ENCODE assay signal across 8 mouse cellular contexts in the genomic region with DNA sequence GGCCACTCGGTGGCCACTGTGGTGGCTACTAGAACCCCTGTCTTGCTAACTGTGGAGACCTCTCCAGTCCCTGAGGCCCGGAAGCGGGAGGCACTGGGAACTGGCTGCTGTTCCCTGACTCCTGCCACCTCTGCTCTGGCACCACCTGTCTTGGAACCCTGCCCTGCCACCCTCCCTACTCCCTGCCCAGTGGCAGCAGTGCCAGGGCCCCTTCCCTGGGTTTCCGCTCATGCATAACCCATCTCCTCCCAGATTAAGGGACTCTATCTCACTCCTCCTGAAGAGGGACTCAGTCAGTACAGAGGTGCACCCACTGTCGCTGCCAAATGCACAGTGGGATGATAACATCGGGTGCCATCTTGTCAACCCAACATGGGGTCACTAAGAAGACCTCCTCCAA. TPM values are rescaled to one million over a fixed set of nuclear protein-coding genes. Genes with fewer than 3 reads are reported as not detected.
A peak's percentile ranks its signal among the peaks of the same experiment; 100 is the strongest.
DNase-seq lines count a peak whose midpoint lies in the region; ATAC-seq lines count a peak whose summit lies in the region.

No protein-coding gene starts in this region.

- no peak for DNase-seq in kidney, adult 11 months
- DNase-seq in cerebellum, adult 8-10 months, result no peak

- 0 out of 2 replicates have a peak overlapping the region, but pooled peaks have one; percentile 41 for H3K27ac ChIP-seq in kidney, embryonic 15.5 days
- peak overlapping the region; percentile 95 for H3K27ac ChIP-seq in embryonic facial prominence, embryonic 13.5 days
- H3K27ac ChIP-seq in hindbrain, embryonic 13.5 days, result peak overlapping the region; percentile 87
- peak overlapping the region; percentile 93 for H3K27ac ChIP-seq in neural tube, embryonic 13.5 days (replicated peaks)

- peaks cover 18% of the 10 kb centered on the region for H3K4me1 ChIP-seq in kidney, embryonic 15.5 days
- peaks cover 18% of the 10 kb centered on the region for H3K4me1 ChIP-seq in embryonic facial prominence, embryonic 13.5 days
- peaks cover 37% of the 10 kb centered on the region for H3K4me1 ChIP-seq in hindbrain, embryonic 13.5 days (replicated peaks)
- peaks cover 39% of the 10 kb centered on the region for H3K4me1 ChIP-seq in neural tube, embryonic 13.5 days (replicated peaks)

- no peak overlapping the region for H3K9ac ChIP-seq in kidney, embryonic 15.5 days
- no peak overlapping the region for H3K9ac ChIP-seq in embryonic facial prominence, embryonic 13.5 days
- no peak overlapping the region for H3K9ac ChIP-seq in hindbrain, embryonic 13.5 days
- H3K9ac ChIP-seq in neural tube, embryonic 13.5 days, result no peak overlapping the region

- no peak overlapping the region for H3K4me2 ChIP-seq in kidney, embryonic 15.5 days
- H3K4me2 ChIP-seq in embryonic facial prominence, embryonic 13.5 days, result peak overlapping the region; percentile 48
- peak overlapping the region; percentile 29; the same call in 1 of the 2 replicates for H3K4me2 ChIP-seq in hindbrain, embryonic 13.5 days
- peak overlapping the region; percentile 40 for H3K4me2 ChIP-seq in neural tube, embryonic 13.5 days

- H3K4me3 ChIP-seq in kidney, embryonic 15.5 days (replicated peaks), result no peak overlapping the region
- no peak overlapping the region for H3K4me3 ChIP-seq in embryonic facial prominence, embryonic 13.5 days
- H3K4me3 ChIP-seq in hindbrain, embryonic 13.5 days, result no peak overlapping the region
- H3K4me3 ChIP-seq in neural tube, embryonic 13.5 days, result no peak overlapping the region

- no peaks in the 10 kb centered on the region for H3K9me3 ChIP-seq in kidney, embryonic 15.5 days (replicated peaks)
- no peaks in the 10 kb centered on the region for H3K9me3 ChIP-seq in embryonic facial prominence, embryonic 13.5 days
- no peaks in the 10 kb centered on the region for H3K9me3 ChIP-seq in hindbrain, embryonic 13.5 days
- H3K9me3 ChIP-seq in neural tube, embryonic 13.5 days, result no peaks in the 10 kb centered on the region

- ATAC-seq in kidney, embryonic 15.5 days (replicated peaks; ENCODE audit: low FRiP score), result no peak
- no peak for ATAC-seq in embryonic facial prominence, embryonic 13.5 days (ENCODE audit: insufficient number of reproducible peaks, insufficient read depth, low FRiP score, low TSS enrichment, low read depth)
- ATAC-seq in hindbrain, embryonic 13.5 days (ENCODE audit: low FRiP score), result peak; percentile 30; the same call in 1 of the 2 replicates
- 0 out of 2 replicates have a peak, but pooled peaks have one; percentile 16 for ATAC-seq in neural tube, embryonic 13.5 days (ENCODE audit: low read depth)
- no peak for ATAC-seq in monocyte, adult 5-6 weeks (replicated peaks; ENCODE audit: insufficient number of reproducible peaks, low FRiP score, low TSS enrichment, poor library complexity, severe bottlenecking)
- no peak for ATAC-seq in cerebellum, adult (ENCODE audit: insufficient number of reproducible peaks, low FRiP score, low TSS enrichment)

- H3K36me3 ChIP-seq in kidney, embryonic 15.5 days, result no peaks in the 10 kb centered on the region
- no peaks in the 10 kb centered on the region for H3K36me3 ChIP-seq in embryonic facial prominence, embryonic 13.5 days
- H3K36me3 ChIP-seq in hindbrain, embryonic 13.5 days, result no peaks in the 10 kb centered on the region
- H3K36me3 ChIP-seq in neural tube, embryonic 13.5 days, result no peaks in the 10 kb centered on the region

- 92% methylated on average over 6 of the region's 6 CpGs for WGBS in kidney, embryonic 15.5 days
- WGBS in embryonic facial prominence, embryonic 13.5 days, result 74% methylated on average over 6 of the region's 6 CpGs
- WGBS in hindbrain, embryonic 13.5 days, result 76% methylated on average over 6 of the region's 6 CpGs
- WGBS in neural tube, embryonic 13.5 days, result 71% methylated on average over 6 of the region's 6 CpGs

- H3K27me3 ChIP-seq in kidney, embryonic 15.5 days, result 0 out of 2 replicates have a peak, but pooled peaks cover 4% of the 10 kb centered on the region
- no peaks in the 10 kb centered on the region; the same call in 1 of the 2 replicates for H3K27me3 ChIP-seq in embryonic facial prominence, embryonic 13.5 days
- no peaks in the 10 kb centered on the region for H3K27me3 ChIP-seq in hindbrain, embryonic 13.5 days
- no peaks in the 10 kb centered on the region for H3K27me3 ChIP-seq in neural tube, embryonic 13.5 days

RNA-seq across cellular contexts. Expression of a gene that starts 27.4 kb away (rescaled TPM):
- polyA plus RNA-seq in kidney, embryonic 15.5 days (2015; fragmentation: Nextera tagmentation; extraction: Ambion mirVana), result 0.40 and 0.96 TPM in 2 replicates
- 8.0 and 11.6 TPM in 2 replicates for polyA plus RNA-seq in embryonic facial prominence, embryonic 13.5 days (2015; fragmentation: Nextera tagmentation; extraction: Ambion mirVana)
- 6.6 and 8.1 TPM in 2 replicates for polyA plus RNA-seq in hindbrain, embryonic 13.5 days (2015; fragmentation: Nextera tagmentation; extraction: Ambion mirVana)
- 20.4 and 23.5 TPM in 2 replicates for polyA plus RNA-seq in neural tube, embryonic 13.5 days (2015; fragmentation: Nextera tagmentation; extraction: Ambion mirVana)
- not detected in 3 replicates for total RNA-seq in monocyte, adult 5-6 weeks (2017)

RNA-seq across cellular contexts. Expression of a gene that starts 36.5 kb away (rescaled TPM):
- 45.5 and 49.8 TPM in 2 replicates for polyA plus RNA-seq in kidney, embryonic 15.5 days (2015; fragmentation: Nextera tagmentation; extraction: Ambion mirVana)
- polyA plus RNA-seq in embryonic facial prominence, embryonic 13.5 days (2015; fragmentation: Nextera tagmentation; extraction: Ambion mirVana), result 53.3 and 56.6 TPM in 2 replicates
- polyA plus RNA-seq in hindbrain, embryonic 13.5 days (2015; fragmentation: Nextera tagmentation; extraction: Ambion mirVana), result 83.8 and 90.6 TPM in 2 replicates
- polyA plus RNA-seq in neural tube, embryonic 13.5 days (2015; fragmentation: Nextera tagmentation; extraction: Ambion mirVana), result 75.0 and 88.0 TPM in 2 replicates
- total RNA-seq in monocyte, adult 5-6 weeks (2017), result 7.2 to 13.7 TPM (median 8.1 TPM) in 3 replicates

RNA-seq across cellular contexts. Expression of a gene that starts 36.7 kb away (rescaled TPM):
- polyA plus RNA-seq in kidney, embryonic 15.5 days (2015; fragmentation: Nextera tagmentation; extraction: Ambion mirVana), result 0.67 and 0.74 TPM in 2 replicates
- polyA plus RNA-seq in embryonic facial prominence, embryonic 13.5 days (2015; fragmentation: Nextera tagmentation; extraction: Ambion mirVana), result 1.6 TPM in 2 replicates
- polyA plus RNA-seq in hindbrain, embryonic 13.5 days (2015; fragmentation: Nextera tagmentation; extraction: Ambion mirVana), result 1.6 and 2.0 TPM in 2 replicates
- polyA plus RNA-seq in neural tube, embryonic 13.5 days (2015; fragmentation: Nextera tagmentation; extraction: Ambion mirVana), result 1.7 and 2.0 TPM in 2 replicates
- not detected in 3 replicates for total RNA-seq in monocyte, adult 5-6 weeks (2017)

RNA-seq across cellular contexts. Expression of a gene that starts 51.4 kb away (rescaled TPM):
- 7.7 and 10.5 TPM in 2 replicates for polyA plus RNA-seq in kidney, embryonic 15.5 days (2015; fragmentation: Nextera tagmentation; extraction: Ambion mirVana)
- 9.7 and 10.2 TPM in 2 replicates for polyA plus RNA-seq in embryonic facial prominence, embryonic 13.5 days (2015; fragmentation: Nextera tagmentation; extraction: Ambion mirVana)
- polyA plus RNA-seq in hindbrain, embryonic 13.5 days (2015; fragmentation: Nextera tagmentation; extraction: Ambion mirVana), result 15.3 and 22.1 TPM in 2 replicates
- polyA plus RNA-seq in neural tube, embryonic 13.5 days (2015; fragmentation: Nextera tagmentation; extraction: Ambion mirVana), result 12.4 and 13.1 TPM in 2 replicates
- total RNA-seq in monocyte, adult 5-6 weeks (2017), result not detected in 3 replicates

RNA-seq across cellular contexts. Expression of a gene that starts 51.6 kb away (rescaled TPM):
- 303 and 317 TPM in 2 replicates for polyA plus RNA-seq in kidney, embryonic 15.5 days (2015; fragmentation: Nextera tagmentation; extraction: Ambion mirVana)
- 348 and 353 TPM in 2 replicates for polyA plus RNA-seq in embryonic facial prominence, embryonic 13.5 days (2015; fragmentation: Nextera tagmentation; extraction: Ambion mirVana)
- polyA plus RNA-seq in hindbrain, embryonic 13.5 days (2015; fragmentation: Nextera tagmentation; extraction: Ambion mirVana), result 263 and 295 TPM in 2 replicates
- 259 and 278 TPM in 2 replicates for polyA plus RNA-seq in neural tube, embryonic 13.5 days (2015; fragmentation: Nextera tagmentation; extraction: Ambion mirVana)
- 26.5 to 98.4 TPM (median 53.0 TPM) in 3 replicates for total RNA-seq in monocyte, adult 5-6 weeks (2017)

Comparison
In these comparisons a context has a peak if more than half of its experiments do, and no peak if none do; other contexts are left out.
1. ATAC-seq: peak in hindbrain, embryonic 13.5 days (single experiment) and neural tube, embryonic 13.5 days (single experiment); none in kidney, embryonic 15.5 days (single experiment), embryonic facial prominence, embryonic 13.5 days (single experiment), monocyte, adult 5-6 weeks (single experiment) and cerebellum, adult (single experiment).
2. H3K27ac ChIP-seq: peak in every context shown above with its lines; median percentile 95 in embryonic facial prominence, embryonic 13.5 days; 93 in neural tube, embryonic 13.5 days; 87 in hindbrain, embryonic 13.5 days; 41 in kidney, embryonic 15.5 days.